Mouse (Mus musculus) myocyte (in vitro differentiated cells): Measurements from ENCODE around the gene Epc2.

Experiments
- MAX ChIP-seq: IDR thresholded peaks from one replicate; pipeline ENCODE4 v1.6.1; 2011; ENCODE audit warnings: low read depth, mild to moderate bottlenecking, control low read depth
- MYOG ChIP-seq, 3 experiments: IDR thresholded peaks; one replicate each; pipeline ENCODE4 v1.6.1; 2011; ENCODE audit warnings: control low read depth in 2 of 3, low read depth in 2 of 3, mild to moderate bottlenecking in 2 of 3; ENCODE audit not compliant: insufficient read length in 2 of 3, control insufficient read depth in 1 of 3, insufficient read depth in 1 of 3
- POLR2A ChIP-seq: IDR thresholded peaks from one replicate; pipeline ENCODE4 v1.6.1; 2011; ENCODE audit warnings: low read depth, mild to moderate bottlenecking, control low read depth, moderate library complexity; ENCODE audit not compliant: insufficient read length
- REST ChIP-seq: IDR thresholded peaks from one replicate; pipeline ENCODE4 v1.6.1; 2011; ENCODE audit warnings: mild to moderate bottlenecking, control low read depth, moderate library complexity; ENCODE audit not compliant: insufficient read depth, insufficient read length

- TF ChIP-seq REST (no peak), MAX (no peak), POLR2A (no peak), MYOG (IDR thresholded peaks at IDR 0.05; ENCODE audit: control insufficient read depth in 1 of 3, insufficient read depth in 1 of 3, insufficient read length in 2 of 3, low read depth in 2 of 3) (no peak)
These were observed 101.8 kb downstream of the Epc2 start for GRCm38 (mm10) chr2:49553096-49553495.
